Mouse (Mus musculus): Measurements from ENCODE around the gene Spryd3. TPM values are rescaled to one million over a fixed set of nuclear protein-coding genes. Genes with fewer than 3 reads are reported as not detected.
A peak's percentile ranks its signal among the peaks of the same experiment; 100 is the strongest.

Gene Spryd3
- polyA plus RNA-seq, 1 experiment from 2014 or later, result 12.1 TPM

DNA sequence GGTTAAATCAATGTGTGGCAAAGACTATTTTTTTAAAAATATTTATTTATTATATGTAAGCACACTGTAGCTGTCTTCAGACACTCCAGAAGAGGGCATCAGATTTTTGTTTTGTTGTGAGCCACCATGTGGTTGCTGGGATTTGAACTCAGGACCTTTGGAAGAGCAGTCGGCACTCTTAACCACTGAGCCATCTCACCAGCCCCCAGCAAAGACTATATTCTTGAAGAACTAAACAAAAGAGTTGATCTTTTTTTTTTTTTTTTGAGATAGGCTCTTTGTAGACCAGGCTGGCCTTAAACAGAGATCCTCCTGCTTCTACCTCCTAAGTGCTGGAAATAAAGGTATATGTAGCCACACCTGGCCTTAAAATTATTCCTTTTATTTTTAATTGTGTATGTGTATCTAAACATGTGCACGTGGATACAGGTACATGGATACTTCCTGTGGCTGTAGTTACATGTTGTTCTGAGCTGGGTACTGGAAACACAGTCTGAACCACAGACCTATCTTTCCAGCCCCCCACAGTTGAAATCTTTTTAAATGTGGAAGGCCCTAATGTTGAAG, 58.8 kb downstream of the Spryd3 start:
- Histone ChIP-seq H3K36me3 (ENCODE audit: control insufficient read depth, insufficient read depth, low read length) (no peaks in the 10 kb centered on the region; the same call in 1 of the 2 replicates), H3K4me3 (ENCODE audit: low read depth, low read length) (no peak overlapping the region), H3K4me1 (replicated peaks; ENCODE audit: control insufficient read depth, insufficient read depth, low read length) (peaks cover 4% of the 10 kb centered on the region; the same call in 1 of the 2 replicates), H3K9ac (ENCODE audit: low read length) (no peak overlapping the region), H3K4me2 (ENCODE audit: low read depth, low read length, severe bottlenecking) (no peak overlapping the region), H3K27me3 (ENCODE audit: control insufficient read depth, insufficient read depth, low read length) (no peaks in the 10 kb centered on the region), H3K9me3 (ENCODE audit: control insufficient read depth, low read length) (no peaks in the 10 kb centered on the region), H3K27ac (ENCODE audit: low read depth, low read length) (no peak overlapping the region)
- 90% methylated on average over 2 of the region's 2 CpGs for WGBS
- ATAC-seq (replicated peaks; ENCODE audit: low FRiP score), result no peak
- no peak for DNase-seq (ENCODE audit: low spot score)

DNA sequence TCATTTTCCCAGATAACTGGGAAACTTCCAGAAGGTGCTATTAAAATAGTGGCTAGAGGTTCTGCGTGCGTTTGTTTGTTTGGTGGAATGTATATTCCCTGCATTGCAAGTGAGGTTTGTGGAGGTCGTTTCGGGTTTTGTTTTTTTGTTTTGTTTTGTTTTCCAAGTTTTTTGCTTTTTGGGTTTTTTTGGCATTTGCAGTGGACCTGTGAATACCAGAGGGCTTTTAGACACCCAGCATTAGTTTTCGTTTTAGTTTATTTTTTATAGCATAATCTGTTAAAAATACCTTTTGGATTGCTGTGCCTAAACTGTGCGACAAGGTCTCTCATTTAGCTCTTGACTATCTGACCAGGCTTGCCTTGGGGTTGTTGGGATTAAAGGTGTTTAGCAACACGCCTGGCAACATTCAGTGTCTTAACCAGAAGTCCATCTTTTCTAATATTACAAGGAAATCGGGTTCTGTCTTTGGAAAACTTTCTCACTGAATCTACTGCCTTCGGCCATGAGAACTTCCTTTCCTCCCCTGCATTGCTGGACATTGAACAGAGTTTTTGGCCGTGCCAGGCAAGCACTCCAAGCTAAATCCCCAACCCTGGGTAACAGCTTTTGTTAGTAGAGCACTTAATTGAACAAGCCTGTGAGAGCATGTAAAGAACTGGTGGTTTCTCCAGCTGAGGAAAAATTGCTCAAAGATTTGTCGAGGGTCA, 61.0 kb downstream of the Spryd3 start:
- no peak for ATAC-seq (replicated peaks; ENCODE audit: low FRiP score)
- H3K36me3 ChIP-seq (ENCODE audit: control insufficient read depth, insufficient read depth, low read length), result no peaks in the 10 kb centered on the region
- peak overlapping the region; percentile 96 for H3K9ac ChIP-seq (ENCODE audit: low read length)
- H3K4me1 ChIP-seq (replicated peaks; ENCODE audit: control insufficient read depth, insufficient read depth, low read length), result peaks cover 4% of the 10 kb centered on the region; the same call in 1 of the 2 replicates
- H3K27ac ChIP-seq (ENCODE audit: low read depth, low read length), result no peak overlapping the region
- H3K4me2 ChIP-seq (ENCODE audit: low read depth, low read length, severe bottlenecking), result peak overlapping the region; percentile 90
- WGBS, result 14% methylated on average over 11 of the region's 11 CpGs
- no peak for DNase-seq (ENCODE audit: low spot score)
- H3K9me3 ChIP-seq (ENCODE audit: control insufficient read depth, low read length), result no peaks in the 10 kb centered on the region
- no peaks in the 10 kb centered on the region for H3K27me3 ChIP-seq (ENCODE audit: control insufficient read depth, insufficient read depth, low read length)
- H3K4me3 ChIP-seq (ENCODE audit: low read depth, low read length), result peak overlapping the region; percentile 93

DNA sequence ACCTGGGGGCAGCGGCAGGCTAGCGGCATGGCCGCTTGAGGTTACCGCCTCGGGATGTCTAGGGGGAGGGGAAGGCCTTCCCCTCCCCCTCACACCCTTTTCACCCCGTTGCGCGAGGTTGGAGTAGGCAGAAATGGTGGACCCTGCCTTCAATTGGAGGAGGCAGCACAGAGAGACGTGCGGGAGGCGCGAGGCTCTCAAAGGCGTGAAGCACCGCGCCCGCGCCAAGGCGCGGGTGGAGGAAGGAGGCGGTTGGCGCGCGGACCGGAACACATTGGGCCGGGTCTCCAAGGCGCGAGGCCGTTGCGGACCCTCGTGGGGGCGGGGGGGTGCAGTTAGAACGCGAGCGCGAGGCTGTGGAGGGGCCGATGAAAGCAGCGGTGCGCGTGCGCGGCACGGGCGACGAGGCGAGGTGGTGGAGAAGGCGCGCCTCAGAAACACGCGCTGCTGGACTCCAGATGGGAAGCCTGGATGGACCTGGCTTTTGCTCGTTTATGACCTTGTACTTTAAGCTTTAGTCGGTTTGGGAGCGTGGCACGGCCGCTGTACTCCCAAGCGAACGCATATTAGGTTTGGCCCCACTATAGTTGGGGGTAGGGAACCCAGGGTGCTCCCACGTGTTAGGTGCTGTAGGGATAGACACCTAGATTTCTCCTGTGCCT, 61.8 kb downstream of the Spryd3 start:
- WGBS, result under 1% methylated on average over 56 of the region's 57 CpGs
- DNase-seq (ENCODE audit: low spot score), result peak; percentile 84
- peaks cover 4% of the 10 kb centered on the region; the same call in 1 of the 2 replicates for H3K4me1 ChIP-seq (replicated peaks; ENCODE audit: control insufficient read depth, insufficient read depth, low read length)
- H3K4me3 ChIP-seq (ENCODE audit: low read depth, low read length), result peak overlapping the region; percentile 93
- peak overlapping the region; percentile 90 for H3K4me2 ChIP-seq (ENCODE audit: low read depth, low read length, severe bottlenecking)
- H3K9me3 ChIP-seq (ENCODE audit: control insufficient read depth, low read length), result no peaks in the 10 kb centered on the region
- no peaks in the 10 kb centered on the region for H3K36me3 ChIP-seq (ENCODE audit: control insufficient read depth, insufficient read depth, low read length)
- no peaks in the 10 kb centered on the region for H3K27me3 ChIP-seq (ENCODE audit: control insufficient read depth, insufficient read depth, low read length)
- peak overlapping the region; percentile 94 for H3K27ac ChIP-seq (ENCODE audit: low read depth, low read length)
- peak; percentile 49 for ATAC-seq (replicated peaks; ENCODE audit: low FRiP score)
- peak overlapping the region; percentile 96 for H3K9ac ChIP-seq (ENCODE audit: low read length)

- under 1% methylated on average over 58 of the region's 58 CpGs for WGBS
- H3K27ac ChIP-seq (ENCODE audit: low read depth, low read length), result peak within 1 kb of the TSS; percentile 94
Observed at GRCm38 (mm10) chr15:102073559-102074069, 62.4 kb downstream of the Spryd3 start, which contains the start of gene Eif4b. Gene Eif4b (plus strand): TSS chr15:102073773.

DNA sequence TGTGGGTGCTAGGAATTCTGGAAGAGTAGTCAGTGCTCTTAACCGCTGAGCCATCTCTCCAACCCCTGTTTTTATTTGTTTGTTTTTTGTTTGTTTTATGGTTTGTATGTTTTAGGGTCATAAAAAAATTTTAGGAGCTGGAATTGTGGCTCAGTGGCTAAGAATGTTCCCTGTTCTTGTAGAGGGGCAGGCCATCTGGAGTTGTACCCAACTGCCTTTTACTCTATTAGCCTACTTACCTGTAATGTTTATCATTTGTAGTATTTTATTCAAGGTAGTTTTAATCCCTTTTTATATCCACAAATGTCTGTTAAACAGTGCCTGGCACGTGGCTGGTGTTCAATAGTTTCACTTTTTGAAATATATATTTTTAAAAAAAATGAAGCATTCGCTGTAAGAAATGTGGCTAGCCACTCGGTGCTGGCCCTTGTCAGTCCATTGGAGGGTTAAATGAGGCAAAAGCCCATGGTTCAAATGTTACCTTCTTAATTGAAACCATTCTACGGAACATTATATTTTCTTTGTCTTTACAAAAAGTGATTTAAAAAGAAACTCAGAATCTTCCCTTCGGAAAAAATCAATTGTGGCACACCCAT, 63.0 kb downstream of the Spryd3 start:
- H3K27ac ChIP-seq (ENCODE audit: low read depth, low read length), result no peak overlapping the region
- WGBS, result 16% methylated on average over 6 of the region's 6 CpGs
- H3K4me2 ChIP-seq (ENCODE audit: low read depth, low read length, severe bottlenecking), result peak overlapping the region; percentile 45; the same call in 1 of the 2 replicates
- peak overlapping the region; percentile 35 for H3K9ac ChIP-seq (ENCODE audit: low read length)
- H3K4me1 ChIP-seq (replicated peaks; ENCODE audit: control insufficient read depth, insufficient read depth, low read length), result peaks cover 4% of the 10 kb centered on the region; the same call in 1 of the 2 replicates
- no peaks in the 10 kb centered on the region for H3K27me3 ChIP-seq (ENCODE audit: control insufficient read depth, insufficient read depth, low read length)
- peak overlapping the region; percentile 93 for H3K4me3 ChIP-seq (ENCODE audit: low read depth, low read length)
- ATAC-seq (replicated peaks; ENCODE audit: low FRiP score) (peak; percentile 45), DNase-seq (ENCODE audit: low spot score) (no peak)
- H3K9me3 ChIP-seq (ENCODE audit: control insufficient read depth, low read length), result no peaks in the 10 kb centered on the region
- H3K36me3 ChIP-seq (ENCODE audit: control insufficient read depth, insufficient read depth, low read length), result no peaks in the 10 kb centered on the region

More at GRCm38 (mm10) chr15:102073559-102074069, 62.4 kb downstream of the Spryd3 start, which contains the start of gene Eif4b:
- Histone ChIP-seq H3K27me3 (ENCODE audit: control insufficient read depth, insufficient read depth, low read length) (no peaks in the 10 kb centered on the region), H3K36me3 (ENCODE audit: control insufficient read depth, insufficient read depth, low read length) (no peaks in the 10 kb centered on the region), H3K4me3 (ENCODE audit: low read depth, low read length) (peak within 1 kb of the TSS; percentile 93), H3K9ac (ENCODE audit: low read length) (peak within 1 kb of the TSS; percentile 96), H3K4me2 (ENCODE audit: low read depth, low read length, severe bottlenecking) (peak within 1 kb of the TSS; percentile 90), H3K9me3 (ENCODE audit: control insufficient read depth, low read length) (no peaks in the 10 kb centered on the region), H3K4me1 (replicated peaks; ENCODE audit: control insufficient read depth, insufficient read depth, low read length) (peaks cover 4% of the 10 kb centered on the region; the same call in 1 of the 2 replicates)
- DNase-seq (ENCODE audit: low spot score) (peak; percentile 99), ATAC-seq (replicated peaks; ENCODE audit: low FRiP score) (peak; percentile 93)

- Histone ChIP-seq H3K27me3 (ENCODE audit: control insufficient read depth, insufficient read depth, low read length) (peaks cover 3% of the 10 kb centered on the region; the same call in 1 of the 2 replicates), H3K27ac (ENCODE audit: low read depth, low read length) (no peak overlapping the region), H3K4me3 (ENCODE audit: low read depth, low read length) (no peak overlapping the region), H3K9ac (ENCODE audit: low read length) (no peak overlapping the region), H3K4me2 (ENCODE audit: low read depth, low read length, severe bottlenecking) (no peak overlapping the region), H3K36me3 (ENCODE audit: control insufficient read depth, insufficient read depth, low read length) (no peaks in the 10 kb centered on the region), H3K4me1 (replicated peaks; ENCODE audit: control insufficient read depth, insufficient read depth, low read length) (peaks cover 4% of the 10 kb centered on the region; the same call in 1 of the 2 replicates), H3K9me3 (ENCODE audit: control insufficient read depth, low read length) (no peaks in the 10 kb centered on the region)
- no peak for DNase-seq (ENCODE audit: low spot score)
- ATAC-seq (replicated peaks; ENCODE audit: low FRiP score), result no peak
- 76% methylated on average over 13 of the region's 13 CpGs for WGBS
Observed at GRCm38 (mm10) chr15:102070476-102071467, 65.3 kb downstream of the Spryd3 start.
